ENCODE assay signal across 8 mouse cellular contexts in the genomic region with DNA sequence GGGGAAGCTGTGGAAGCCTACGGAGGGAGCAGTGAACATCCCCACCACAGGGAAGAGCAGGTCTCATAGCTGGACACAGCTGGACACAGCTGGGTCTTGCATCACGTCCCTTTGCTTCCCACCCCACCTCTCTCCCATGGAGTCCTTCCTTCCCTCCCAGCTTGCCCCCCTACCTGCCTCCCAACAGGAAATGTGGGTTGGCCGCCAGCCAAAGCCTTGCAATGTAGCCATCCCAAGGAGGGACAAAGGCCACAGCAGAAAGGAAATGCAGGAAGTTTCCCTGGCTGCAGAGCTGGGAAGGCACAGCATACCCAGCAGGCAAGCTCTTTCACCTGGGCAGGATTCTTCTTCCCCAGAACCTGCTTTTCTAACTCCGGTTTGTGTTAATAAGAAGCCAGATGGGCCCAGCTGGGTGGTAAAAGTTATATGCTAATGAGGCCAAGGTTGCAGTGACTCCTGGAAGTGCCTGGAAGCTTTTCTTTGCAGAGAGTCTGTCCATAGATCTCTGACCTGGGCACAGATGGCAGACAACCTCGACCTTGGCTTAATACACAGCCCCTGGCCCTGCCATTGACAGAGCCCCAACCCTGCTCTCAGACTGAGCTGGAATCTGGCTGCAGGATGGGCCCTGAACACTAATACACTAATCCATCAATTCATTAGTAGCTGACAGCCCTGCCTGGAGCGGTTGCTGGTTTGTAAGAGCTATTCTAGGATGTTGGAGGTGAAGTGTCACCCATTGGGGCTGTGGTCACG. TPM values are rescaled to one million over a fixed set of nuclear protein-coding genes. Genes with fewer than 3 reads are reported as not detected.
DNase-seq lines count a peak whose midpoint lies in the region; ATAC-seq and TF ChIP-seq lines count a peak whose summit lies in the region.

No protein-coding gene starts in this region.

- no peak overlapping the region for H3K27ac ChIP-seq in kidney, adult 2 months (ENCODE audit: insufficient read depth, low read depth, low read length)
- no peak overlapping the region for H3K27ac ChIP-seq in forebrain, embryonic 13.5 days

- TF ChIP-seq CTCF in kidney, adult 2 months (conservative IDR thresholded peaks at IDR 0.05; ENCODE audit: insufficient read depth, insufficient read length, low read depth, low read length): no peak

- no peak overlapping the region for H3K4me3 ChIP-seq in kidney, adult 2 months (ENCODE audit: insufficient read depth, low read depth, low read length)
- no peak overlapping the region for H3K4me3 ChIP-seq in forebrain, embryonic 13.5 days

- no peaks in the 10 kb centered on the region for H3K9me3 ChIP-seq in forebrain, embryonic 13.5 days (replicated peaks)

- no peak overlapping the region for H3K9ac ChIP-seq in forebrain, embryonic 13.5 days

- 11% methylated on average over 7 of the region's 7 CpGs for WGBS in kidney, adult 2 months
- WGBS in forebrain, embryonic 13.5 days: 63% methylated on average over 7 of the region's 7 CpGs

- no peak overlapping the region for H3K4me2 ChIP-seq in forebrain, embryonic 13.5 days

- TF ChIP-seq POLR2A in kidney, adult 2 months (IDR thresholded peaks at IDR 0.05; ENCODE audit: low read depth, low read length): no peak

- peak; percentile 22 for DNase-seq in right cerebral cortex, postnatal 4 days
- DNase-seq in right cerebral cortex, postnatal 36 days (ENCODE audit: low spot score in 2 of 2): no peak
- DNase-seq in heart, adult 8-10 months (ENCODE audit: low spot score): peak; percentile 70
- DNase-seq in kidney, adult 2 months: peak; percentile 79
- DNase-seq in lung, postnatal 25 days (ENCODE audit: low spot score): peak; percentile 20
- DNase-seq in B cell, adult 2 months: no peak
- no peak for DNase-seq in right cerebral cortex, postnatal 10 days (ENCODE audit: low spot score in 2 of 2)

- no peak for ATAC-seq in forebrain, embryonic 13.5 days

- peaks cover 9% of the 10 kb centered on the region; the same call in 1 of the 2 replicates for H3K4me1 ChIP-seq in kidney, adult 2 months (ENCODE audit: control insufficient read depth, insufficient read depth, low read length)
- peaks cover 4% of the 10 kb centered on the region; the same call in 1 of the 2 replicates for H3K4me1 ChIP-seq in forebrain, embryonic 13.5 days

- H3K36me3 ChIP-seq in kidney, adult 2 months (ENCODE audit: control insufficient read depth, insufficient read depth, low read length): no peaks in the 10 kb centered on the region
- no peaks in the 10 kb centered on the region for H3K36me3 ChIP-seq in forebrain, embryonic 13.5 days (ENCODE audit: poor library complexity, severe bottlenecking)

- no peaks in the 10 kb centered on the region for H3K27me3 ChIP-seq in kidney, adult 2 months (replicated peaks; ENCODE audit: control insufficient read depth, insufficient read depth, low read length)
- no peaks in the 10 kb centered on the region for H3K27me3 ChIP-seq in forebrain, embryonic 13.5 days

RNA-seq across cellular contexts. Expression of a gene that starts 46.0 kb away (rescaled TPM):
- 1 to 10 TPM; 1.6 to 2.1 (median 1.9) TPM for total RNA-seq in heart, adult 8-10 months (2022)
- 10.7 and 10.9 TPM in 2 replicates for polyA plus RNA-seq in kidney, adult 2 months (2012; rRNA removed)
- polyA plus RNA-seq in forebrain, embryonic 13.5 days (2015; fragmentation: Nextera tagmentation; extraction: Ambion mirVana): 13.9 and 18.9 TPM in 2 replicates

Comparison
In these comparisons a context has a peak if more than half of its experiments do, and no peak if none do; other contexts are left out.
1. DNase-seq: peak in right cerebral cortex, postnatal 4 days (single experiment), heart, adult 8-10 months (single experiment), kidney, adult 2 months (single experiment) and lung, postnatal 25 days (single experiment); none in right cerebral cortex, postnatal 36 days (0 of 2), B cell, adult 2 months (0 of 2) and right cerebral cortex, postnatal 10 days (0 of 2).